Mouse (Mus musculus) central nervous system, embryonic 14 days (tissue): ENCODE measurements around the gene Gabrr1. TPM values are rescaled to one million over a fixed set of nuclear protein-coding genes. Genes with fewer than 3 reads are reported as not detected.

Source experiments
- polyA plus RNA-seq: library from polyadenylated mRNA; depleted of rRNA; stranded (reverse); fragments of >200 nt; gene quantifications from 2 replicates; pipeline ENCODE4 v1.2.3, GENCODE M21; 2012; rRNA removed

Gabrr1 gene
- polyA plus RNA-seq: 0.20 and 0.41 TPM in 2 replicates

DNA sequence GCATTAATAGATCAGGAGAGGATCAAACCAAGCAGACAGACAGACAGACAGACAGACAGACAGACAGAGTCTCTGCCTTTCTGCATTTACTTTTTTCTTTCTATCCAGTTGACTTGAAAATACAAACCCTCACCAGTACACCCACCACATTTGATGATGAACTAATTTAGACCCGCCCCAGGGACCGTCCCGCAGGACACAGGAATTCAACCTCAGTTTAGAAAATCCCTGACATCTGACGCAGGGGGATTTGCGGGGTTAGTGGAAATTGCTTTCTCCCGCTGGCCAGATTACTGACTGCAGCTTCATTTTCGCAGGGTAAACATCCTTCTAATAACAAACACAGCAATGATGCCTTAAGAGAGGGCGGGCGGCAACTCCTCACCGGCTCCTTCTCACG is at the start of gene Gabrr1:
Gene Gabrr1 (plus strand): TSS at position 301 of the 400 bp plus-strand sequence.

DNA sequence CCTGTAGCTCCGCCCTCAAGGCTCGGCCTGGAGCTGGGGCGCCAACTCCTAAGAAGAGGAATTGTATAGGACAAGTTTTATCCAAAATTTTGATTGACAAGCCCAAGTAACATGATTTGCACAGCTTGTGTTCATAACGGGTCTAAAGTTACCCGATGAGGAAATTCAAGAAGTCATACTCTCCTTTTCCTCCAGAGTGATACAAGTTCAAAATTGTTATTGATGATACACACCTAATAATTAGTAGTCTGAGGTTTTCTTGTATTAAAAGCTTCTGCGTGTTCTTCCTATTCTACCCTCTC is 57.4 kb downstream of the Gabrr1 start, which contains the start of gene Pm20d2:
Gene Pm20d2 (minus strand): TSS at position 3 of the 302 bp plus-strand sequence.

DNA sequence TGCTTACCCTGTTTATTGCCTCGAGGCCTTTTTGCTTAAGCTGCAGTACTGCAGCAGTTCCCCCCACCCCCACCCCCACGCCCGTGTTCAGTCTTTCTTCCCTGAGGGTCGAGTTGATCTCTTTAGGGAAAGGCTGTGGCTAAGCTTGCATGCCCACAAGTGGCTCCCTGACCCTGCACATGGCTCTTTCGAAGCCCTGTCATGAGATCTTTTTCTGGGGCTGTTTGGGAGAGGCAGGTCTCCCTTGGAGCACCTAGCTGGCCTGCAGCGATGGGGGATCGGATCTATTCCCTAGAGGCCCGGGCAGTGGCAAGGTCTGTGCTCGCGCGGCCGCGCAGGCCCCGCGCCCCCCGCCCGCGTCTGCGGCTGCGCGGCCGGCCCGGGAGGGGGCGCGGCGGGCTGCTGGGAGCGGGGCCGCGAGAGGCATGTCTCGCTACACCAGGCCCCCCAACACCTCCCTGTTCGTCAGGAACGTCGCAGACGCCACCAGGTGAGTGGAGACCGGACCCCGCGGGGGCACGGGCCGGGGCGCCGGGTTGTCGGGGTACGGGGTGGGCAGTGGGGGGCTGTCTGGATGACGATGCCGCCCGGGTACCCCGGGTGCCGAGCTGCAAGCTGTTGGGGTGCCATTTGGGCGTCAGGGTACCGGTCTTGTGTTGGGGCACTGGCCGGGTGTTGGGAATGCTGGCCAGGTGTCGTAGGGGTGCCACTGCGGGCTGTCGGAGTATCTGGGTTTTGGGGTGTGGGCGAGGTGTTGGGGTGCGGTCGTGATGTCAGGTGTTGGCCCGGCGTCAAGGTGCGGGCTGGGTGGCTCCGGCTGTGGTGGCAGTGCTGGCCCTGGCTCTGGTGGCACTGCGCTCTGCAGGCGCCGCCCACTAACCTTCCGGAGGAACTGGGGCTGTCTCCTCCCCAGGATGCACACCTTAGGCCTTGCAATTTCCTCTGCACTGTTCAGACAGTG is 76.8 kb downstream of the Gabrr1 start, which contains the start of gene Srsf12:
Gene Srsf12 (plus strand): TSS at position 111 of the 961 bp plus-strand sequence.

Other genes with a start within 250 kb of the Gabrr1 start
- 14.4 and 17.3 TPM in 2 replicates for gene Ankrd6, start 181.7 kb upstream of the Gabrr1 start, polyA plus RNA-seq
- 19.9 and 21.2 TPM in 2 replicates for gene Rragd, start 149.5 kb upstream of the Gabrr1 start, polyA plus RNA-seq
- gene Ube2j1, start 101.1 kb upstream of the Gabrr1 start, polyA plus RNA-seq: 37.0 TPM in 2 replicates
- gene Gabrr2, start 69.5 kb upstream of the Gabrr1 start, polyA plus RNA-seq: 0.60 and 0.79 TPM in 2 replicates
- gene Pm20d2, start 57.2 kb downstream of the Gabrr1 start, polyA plus RNA-seq: 3.5 and 4.1 TPM in 2 replicates
- 22.9 and 25.5 TPM in 2 replicates for gene Srsf12, start 76.5 kb downstream of the Gabrr1 start, polyA plus RNA-seq
- 55.2 and 61.6 TPM in 2 replicates for gene Pnrc1, start 157.6 kb downstream of the Gabrr1 start, polyA plus RNA-seq
- gene Rngtt, start 177.8 kb downstream of the Gabrr1 start, polyA plus RNA-seq: 11.9 and 12.2 TPM in 2 replicates